Mouse (Mus musculus): ENCODE measurements at regions not wholly inside any gene's neighbourhood (a gene's known extent, or its start where the extent isn't known, plus 50 kb on each side); places are given as distances from the start of the nearest gene placed in this dataset.
A peak's percentile ranks its signal among the peaks of the same experiment; 100 is the strongest.

GRCm38 (mm10) chrX:68313486-68313885 is 364.9 kb upstream of the Fmr1 start:
- DNase-seq: peak; percentile 63 to 77

Data from cerebellum, postnatal 25 days (tissue).